Mouse (Mus musculus) layer of hippocampus, adult 8-10 months (tissue): ENCODE measurements around the gene Fgfr2. TPM values are rescaled to one million over a fixed set of nuclear protein-coding genes. Genes with fewer than 3 reads are reported as not detected.

Experiments used
- DNase-seq, 2 experiments: peaks; one replicate each; pipeline ENCODE4 v3.0.0; 2022; ENCODE audit warnings: low spot score in 2 of 2
- total RNA-seq, 4 experiments: library from RNA; stranded (reverse); gene quantifications; 2 replicates each; pipeline ENCODE4 v1.2.4; 2022

The Fgfr2 gene
- total RNA-seq, 4 experiments from 2014 or later: 60.7 to 72.9 (median 65.8) TPM

- no peak for DNase-seq
These were observed 529.4 kb downstream of the Fgfr2 start for GRCm38 (mm10) chr7:132593762-132594161.

DNA sequence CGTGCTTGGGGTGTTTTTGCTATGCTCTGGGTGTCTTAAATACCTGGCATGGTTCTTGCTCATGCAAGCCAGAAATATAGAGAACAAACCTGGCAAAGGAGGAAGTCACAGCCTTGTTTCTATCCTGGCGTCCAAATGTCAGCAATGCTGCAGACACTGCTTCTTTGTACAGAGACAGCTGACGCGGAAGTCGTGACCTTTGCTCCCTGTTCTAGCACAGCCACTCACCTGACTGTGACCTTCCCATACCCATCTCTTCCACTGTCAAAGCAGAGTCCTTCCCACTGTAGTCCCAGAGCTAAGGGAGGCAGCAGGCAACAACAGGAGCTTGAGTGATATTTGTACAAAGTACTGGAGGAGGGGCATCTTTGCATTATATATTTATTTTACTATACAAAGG, 533.5 kb downstream of the Fgfr2 start:
- DNase-seq: no peak

DNA sequence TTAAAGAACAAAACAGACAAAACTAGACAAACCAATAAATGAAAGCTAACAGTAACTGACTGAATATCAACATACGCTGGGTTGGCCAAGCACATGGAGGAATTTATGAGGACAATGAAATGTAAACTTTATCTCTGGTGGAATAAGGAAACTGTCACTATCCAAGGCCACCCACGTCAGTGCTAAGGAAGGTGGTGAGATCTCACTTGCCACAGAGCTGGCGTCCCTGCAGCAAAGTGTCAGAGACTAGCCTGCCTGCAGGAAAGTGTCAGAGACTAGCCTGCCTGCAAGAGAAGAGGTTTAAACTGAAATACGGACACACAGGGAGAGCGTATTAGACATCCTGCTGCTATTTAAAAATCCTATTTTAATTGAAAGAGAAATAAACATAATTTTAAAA, 536.0 kb downstream of the Fgfr2 start:
- DNase-seq: no peak

DNA sequence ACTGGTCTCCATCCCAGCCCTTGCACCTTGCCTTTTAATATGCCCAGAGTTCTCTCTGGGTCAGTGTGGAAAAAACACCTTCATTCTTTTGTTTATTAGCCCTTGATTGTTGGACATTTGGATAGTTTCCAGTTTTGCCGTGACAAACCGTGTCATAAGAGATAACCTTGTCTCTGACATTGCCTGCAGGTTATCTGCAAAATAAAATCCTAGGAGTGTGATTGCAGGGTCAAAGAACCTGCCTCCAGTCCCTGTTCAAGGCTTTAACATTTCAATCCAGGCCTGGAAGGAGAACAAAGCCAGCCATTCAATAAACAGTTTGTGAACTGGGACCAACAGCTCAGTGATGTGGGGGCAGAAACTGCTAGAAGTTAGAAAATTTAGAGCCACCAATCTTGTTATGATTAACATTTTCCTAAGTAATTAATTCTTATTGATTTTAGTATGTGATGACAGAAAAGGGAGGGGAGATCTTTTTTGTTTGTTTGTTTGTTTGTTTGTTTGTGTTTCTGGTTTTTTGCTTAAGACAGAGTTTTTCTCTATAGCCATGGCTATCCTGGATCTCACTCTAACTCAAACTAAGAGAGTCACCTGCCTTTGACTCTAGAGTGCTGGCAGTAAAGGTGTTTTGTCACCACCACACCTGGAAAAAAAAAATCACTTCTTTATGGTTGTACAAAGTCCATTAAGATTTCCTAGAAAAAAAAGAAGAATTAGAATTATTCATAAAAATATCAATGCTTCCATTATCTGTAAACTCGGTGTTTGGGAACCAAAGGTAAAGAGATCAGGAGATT, 537.3 kb downstream of the Fgfr2 start:
- DNase-seq: no peak

DNA sequence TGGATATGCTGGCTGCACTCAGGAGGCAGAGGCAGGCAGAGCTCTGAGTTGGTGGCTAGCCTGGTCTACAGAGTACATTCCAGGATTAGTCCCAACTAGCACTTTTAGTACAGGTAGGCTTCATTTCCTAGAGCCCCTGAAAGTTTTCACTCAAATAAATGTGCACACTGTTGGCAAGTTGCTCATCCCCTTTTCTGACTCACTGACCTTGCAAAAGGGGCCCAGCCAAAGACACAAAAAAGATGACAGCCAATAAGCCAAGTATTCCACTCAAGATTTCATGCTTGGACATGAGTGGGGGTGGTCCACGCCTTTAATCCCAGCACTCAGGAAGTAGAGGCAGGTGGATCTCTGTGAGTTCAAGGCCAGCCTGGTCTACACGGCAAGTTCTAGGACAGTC, 541.7 kb downstream of the Fgfr2 start:
- DNase-seq: no peak

GRCm38 (mm10) chr7:132580511-132580910, 542.6 kb downstream of the Fgfr2 start:
- no peak for DNase-seq

DNA sequence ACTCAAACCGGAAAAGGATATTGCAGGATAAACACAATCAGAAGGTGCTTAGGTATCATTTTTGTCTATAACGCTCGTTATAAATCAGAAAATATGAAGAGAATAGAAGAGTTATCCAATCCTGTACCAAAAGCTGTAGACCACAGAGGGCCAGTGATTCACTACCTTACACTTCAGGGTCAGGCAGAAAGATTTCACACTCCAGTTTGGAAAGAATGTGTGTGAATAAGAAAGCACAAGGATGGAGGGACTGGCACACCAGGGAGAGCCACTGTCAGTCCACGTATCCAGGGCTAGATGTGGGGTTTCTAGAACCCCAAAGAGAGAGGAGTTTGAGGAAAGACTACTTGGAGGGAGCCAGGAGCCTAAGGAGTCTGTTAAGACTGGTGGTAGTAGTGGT, 546.3 kb downstream of the Fgfr2 start:
- DNase-seq: no peak

- peak; percentile 92 to 93 for DNase-seq
These were observed 547.0 kb downstream of the Fgfr2 start, which contains the start of gene Oat for GRCm38 (mm10) chr7:132576116-132576650. Gene Oat (minus strand): TSS chr7:132576398.

GRCm38 (mm10) chr7:132575623-132576022, 547.5 kb downstream of the Fgfr2 start:
- DNase-seq: peak; percentile 78 to 84

- DNase-seq: no peak
These were observed 548.5 kb downstream of the Fgfr2 start for GRCm38 (mm10) chr7:132574646-132575045.

DNA sequence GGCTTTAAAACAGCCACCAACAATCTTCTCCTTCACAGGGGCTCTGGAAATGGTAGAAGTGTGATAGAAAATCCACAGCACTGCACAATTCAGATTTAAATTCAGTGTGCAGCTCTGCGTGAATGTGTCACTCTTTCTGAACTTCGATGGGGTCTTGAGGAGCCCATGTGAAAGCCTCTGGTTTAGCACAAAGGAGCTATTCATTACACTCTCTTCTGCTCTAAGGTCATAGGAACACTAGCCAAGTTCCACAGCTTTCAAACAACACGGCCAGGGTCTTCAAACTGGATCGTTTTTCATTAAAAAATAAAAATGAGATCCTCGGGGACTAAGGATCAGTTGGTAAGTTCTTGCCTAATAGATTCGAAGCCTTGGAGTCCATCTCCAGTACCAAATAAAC, 549.9 kb downstream of the Fgfr2 start:
- no peak for DNase-seq

- DNase-seq: no peak
These were observed 550.4 kb downstream of the Fgfr2 start for GRCm38 (mm10) chr7:132572738-132573137.

- DNase-seq: no peak
These were observed 551.7 kb downstream of the Fgfr2 start for GRCm38 (mm10) chr7:132571481-132571880.

- no peak for DNase-seq
These were observed 553.1 kb downstream of the Fgfr2 start for GRCm38 (mm10) chr7:132570071-132570470.

DNA sequence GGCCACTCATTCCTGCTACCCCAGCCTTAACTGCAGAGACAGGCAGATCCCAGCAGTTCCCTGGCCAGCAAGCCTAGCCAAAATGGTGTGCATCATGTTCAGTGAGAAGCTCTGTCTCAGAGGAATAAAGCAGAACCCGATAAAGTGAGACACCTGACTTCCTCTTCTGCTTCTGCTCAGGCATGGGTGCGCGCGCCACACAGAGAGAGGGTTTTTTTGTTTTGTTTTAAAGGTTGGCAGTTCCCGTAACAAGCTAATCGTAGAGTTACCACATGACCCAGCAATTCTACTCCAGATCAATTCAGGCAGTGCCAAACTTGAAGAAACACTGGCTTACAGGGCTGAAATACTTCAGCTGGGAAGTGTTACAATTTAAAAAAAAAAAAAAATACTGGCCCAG, 554.3 kb downstream of the Fgfr2 start:
- DNase-seq: no peak

GRCm38 (mm10) chr7:132565831-132566230, 557.3 kb downstream of the Fgfr2 start:
- DNase-seq: no peak

DNA sequence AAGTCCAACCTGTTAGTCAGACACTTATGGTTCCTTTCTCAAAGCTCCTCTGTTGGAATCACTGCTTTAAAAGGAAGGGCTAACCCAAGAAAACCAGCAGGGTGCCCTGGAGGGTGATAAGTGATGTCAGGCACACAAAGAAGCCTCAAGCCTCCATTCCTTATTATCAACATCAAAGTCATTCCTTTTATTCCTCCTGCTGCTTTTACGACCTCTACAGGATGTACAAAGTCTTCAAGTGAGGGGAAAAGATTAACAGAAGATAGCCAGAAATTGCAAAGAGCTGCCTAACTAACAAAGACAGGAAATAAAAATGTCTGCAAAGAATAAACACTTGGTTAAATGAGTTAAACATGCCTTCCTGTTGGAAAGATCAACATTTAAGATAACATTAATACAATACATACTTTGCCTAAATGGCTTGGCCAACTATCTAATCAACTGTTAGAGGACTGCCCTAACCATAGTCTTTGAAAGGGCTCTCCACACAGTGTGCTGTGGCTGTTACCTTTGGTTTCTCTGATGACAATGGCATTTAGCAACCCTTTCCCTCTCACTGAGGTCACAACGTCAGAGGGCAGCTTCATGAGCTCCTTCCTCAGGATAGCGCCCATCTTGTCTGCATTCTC, 563.9 kb downstream of the Fgfr2 start:
- DNase-seq: no peak

DNA sequence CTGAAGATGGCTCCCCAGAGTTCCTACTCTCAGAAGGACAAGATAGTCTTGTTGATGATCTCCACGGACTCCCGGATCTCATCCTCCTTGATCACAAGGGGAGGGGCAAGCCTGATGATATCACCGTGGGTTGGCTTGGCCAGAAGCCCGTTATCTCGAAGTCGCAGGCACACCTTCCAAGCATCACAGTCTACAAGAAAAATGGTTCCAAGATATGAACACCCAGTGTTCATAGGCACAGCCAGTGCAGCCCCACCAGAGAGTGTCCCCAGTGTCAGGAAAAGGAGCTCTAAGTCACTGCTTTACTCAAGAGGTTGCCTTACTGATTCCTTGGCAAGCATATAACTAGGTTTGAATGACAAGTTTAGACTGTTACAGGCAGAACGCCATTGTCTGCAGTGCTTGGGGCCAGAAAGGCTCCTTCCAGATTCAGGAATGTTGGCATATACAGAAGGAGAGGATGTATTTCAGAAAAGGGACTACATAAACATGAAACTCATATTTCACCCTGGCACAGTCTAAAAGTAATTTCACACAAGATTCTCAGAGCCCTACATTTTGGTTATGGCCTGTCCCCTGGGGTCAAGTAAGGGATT, 564.9 kb downstream of the Fgfr2 start:
- DNase-seq: no peak

DNA sequence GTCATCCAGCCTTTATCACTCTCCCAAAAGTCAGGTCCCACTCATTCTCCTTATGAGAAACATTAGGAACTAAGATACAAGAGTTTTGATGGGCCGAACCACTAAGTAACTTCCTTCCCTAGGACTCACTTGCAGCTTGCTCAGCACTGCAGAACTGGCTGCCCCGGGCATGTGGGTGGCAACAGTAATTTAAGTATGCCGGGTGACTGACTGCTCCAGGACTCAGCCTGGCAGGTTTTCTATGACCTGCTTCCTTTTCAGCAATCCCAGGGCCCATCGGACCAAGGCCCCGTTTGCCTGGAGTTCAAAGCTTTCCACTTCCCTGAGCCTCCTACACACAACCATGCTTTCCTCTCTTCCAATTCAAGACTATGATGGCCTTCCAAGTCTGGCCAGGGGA, 566.6 kb downstream of the Fgfr2 start:
- DNase-seq: no peak

- DNase-seq: no peak
These were observed 567.2 kb downstream of the Fgfr2 start for GRCm38 (mm10) chr7:132555911-132556310.

DNA sequence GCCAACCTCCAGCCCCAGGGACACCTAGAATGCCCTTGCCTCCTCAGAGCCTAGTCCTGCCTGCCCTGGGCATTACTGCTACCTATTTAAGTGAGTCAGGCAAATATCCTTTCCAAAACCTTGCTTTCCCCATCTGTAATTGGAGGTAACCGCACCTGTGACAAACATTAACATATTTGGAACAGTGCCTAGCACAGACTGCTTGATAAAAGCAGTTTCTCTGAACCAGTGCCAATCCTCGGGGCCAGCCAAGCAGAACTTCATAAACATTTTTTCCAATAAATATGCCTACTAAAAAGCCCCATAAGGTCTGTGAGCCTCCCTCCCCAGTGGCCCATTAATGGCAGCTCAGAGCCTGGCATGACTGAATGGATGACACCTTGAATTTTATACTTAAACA, 569.1 kb downstream of the Fgfr2 start:
- no peak for DNase-seq
